Mouse (Mus musculus): ENCODE measurements around the gene Olfr690. TPM values are rescaled to one million over a fixed set of nuclear protein-coding genes. Genes with fewer than 3 reads are reported as not detected.
"Not testable (repeated sequence)": the region's sequence is repeated elsewhere in the genome, so short reads cannot be mapped to it uniquely, and the experiment has no call there.

The Olfr690 gene
- total RNA-seq (2021): not detected

GRCm38 (mm10) chr7:105334004-105334403 is at the start of gene Olfr690:
Gene Olfr690 (minus strand): TSS chr7:105334104.
- no peak for DNase-seq

DNA sequence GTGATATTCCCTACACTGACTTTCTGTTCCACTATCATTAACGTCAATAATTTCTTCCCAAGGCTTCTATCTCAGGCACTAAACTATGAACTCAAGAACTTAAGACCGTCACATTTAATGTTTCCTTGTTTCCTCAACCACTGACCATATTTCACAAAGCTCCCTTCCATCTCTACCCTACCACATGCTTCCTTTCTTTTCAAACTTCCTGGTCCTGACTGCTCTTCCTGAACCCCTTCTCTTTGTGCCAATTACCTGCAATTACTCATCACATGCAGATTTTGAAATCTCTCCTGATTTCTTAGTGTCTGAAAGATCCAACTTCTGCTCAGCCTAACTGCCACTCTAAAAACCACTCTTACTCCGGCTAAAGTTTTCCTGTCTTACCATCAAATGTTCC is 46.4 kb upstream of the Olfr690 start:
- no peak for DNase-seq

GRCm38 (mm10) chr7:105374866-105375265 is 41.0 kb upstream of the Olfr690 start, which contains the start of gene Gm5901:
Gene Gm5901 (plus strand): TSS chr7:105375038.
- no peak for DNase-seq

GRCm38 (mm10) chr7:105373976-105374375 is 40.1 kb upstream of the Olfr690 start:
- DNase-seq: no peak

DNA sequence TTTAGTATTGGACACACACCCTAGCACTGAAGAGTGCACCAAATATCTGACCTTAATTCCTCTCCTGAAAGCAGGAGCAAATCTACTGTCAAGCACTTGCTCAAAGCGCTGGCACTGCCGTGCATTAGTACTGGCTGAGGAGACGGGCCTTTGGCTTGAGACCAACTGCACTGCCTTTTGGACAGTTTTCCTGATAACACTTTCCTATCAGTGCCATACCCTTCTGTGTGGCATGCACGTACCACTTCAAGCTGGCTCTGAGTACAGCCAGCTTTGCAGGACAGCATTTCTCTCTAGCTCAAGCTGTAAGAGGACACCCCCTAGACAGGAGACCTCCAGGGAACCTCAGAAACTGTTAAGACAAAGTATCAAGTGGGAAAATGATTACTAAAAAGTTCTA is 39.6 kb upstream of the Olfr690 start:
- peak; percentile 70 for DNase-seq

GRCm38 (mm10) chr7:105372912-105373311 is 39.0 kb upstream of the Olfr690 start:
- no peak for DNase-seq

- no peak for DNase-seq
These were observed 34.6 kb upstream of the Olfr690 start for GRCm38 (mm10) chr7:105368521-105368920.

DNA sequence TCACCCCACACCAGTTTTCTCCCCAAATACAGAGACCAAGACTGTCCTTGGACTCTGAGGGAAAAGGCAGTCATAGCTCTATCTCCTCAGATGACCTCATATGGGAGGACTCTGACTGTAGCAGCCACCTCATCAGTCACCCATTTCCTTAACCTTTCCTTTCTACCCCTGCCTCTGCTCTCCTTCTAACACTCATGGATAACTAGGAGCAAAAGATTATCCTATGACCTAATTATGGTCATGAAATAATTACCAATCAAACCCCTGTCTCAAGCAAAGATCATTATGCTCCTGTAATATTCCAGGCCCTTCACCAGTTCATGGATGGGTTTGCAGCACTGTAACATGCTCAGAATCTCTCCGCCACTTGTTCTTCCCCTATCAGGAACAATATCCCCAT is 34.0 kb upstream of the Olfr690 start, which contains the start of gene Olfr692:
Gene Olfr692, plus strand, starts transcription at position 301 of the 400 bp plus-strand sequence.
- DNase-seq: no peak

GRCm38 (mm10) chr7:105367268-105367667 is 33.4 kb upstream of the Olfr690 start:
- DNase-seq: no peak

DNA sequence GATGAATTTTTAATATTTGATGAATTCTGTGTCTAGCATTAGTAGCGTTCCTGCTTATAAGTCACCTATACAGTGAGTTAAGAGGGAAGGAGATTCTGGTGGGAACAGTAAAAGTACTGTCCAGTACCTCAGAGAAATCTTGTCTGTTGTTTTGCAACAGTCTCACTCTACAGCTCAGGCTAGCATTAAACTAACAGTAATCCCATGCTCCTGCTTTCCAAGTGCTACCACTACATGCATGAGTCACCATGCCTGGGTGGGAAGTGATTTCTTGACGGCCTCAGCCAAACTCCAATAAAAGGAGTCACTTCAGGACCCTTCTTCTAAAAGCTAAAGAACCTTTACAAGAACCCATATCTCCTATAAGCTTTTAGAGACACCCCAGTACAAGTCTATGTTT is 27.8 kb upstream of the Olfr690 start:
- no peak for DNase-seq

GRCm38 (mm10) chr7:105356487-105356886 is 22.6 kb upstream of the Olfr690 start:
- DNase-seq: not testable (repeated sequence)

DNA sequence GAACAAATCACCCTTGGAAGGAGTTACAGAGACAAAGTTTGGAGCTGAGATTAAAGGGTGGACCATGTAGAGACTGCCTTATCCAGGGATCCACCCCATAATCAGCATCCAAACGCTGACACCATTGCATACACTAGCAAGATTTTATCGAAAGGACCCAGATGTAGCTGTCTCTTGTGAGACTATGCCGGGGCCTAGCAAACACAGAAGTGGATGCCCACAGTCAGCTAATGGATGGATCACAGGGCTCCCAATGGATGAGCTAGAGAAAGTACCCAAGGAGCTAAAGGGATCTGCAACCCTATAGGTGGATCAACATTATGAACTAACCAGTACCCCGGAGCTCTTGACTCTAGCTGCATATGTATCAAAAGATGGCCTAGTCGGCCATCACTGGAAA is 22.2 kb upstream of the Olfr690 start:
- DNase-seq: not testable (repeated sequence)

- no peak for DNase-seq
These were observed 8.8 kb upstream of the Olfr690 start for GRCm38 (mm10) chr7:105342752-105343151.

DNA sequence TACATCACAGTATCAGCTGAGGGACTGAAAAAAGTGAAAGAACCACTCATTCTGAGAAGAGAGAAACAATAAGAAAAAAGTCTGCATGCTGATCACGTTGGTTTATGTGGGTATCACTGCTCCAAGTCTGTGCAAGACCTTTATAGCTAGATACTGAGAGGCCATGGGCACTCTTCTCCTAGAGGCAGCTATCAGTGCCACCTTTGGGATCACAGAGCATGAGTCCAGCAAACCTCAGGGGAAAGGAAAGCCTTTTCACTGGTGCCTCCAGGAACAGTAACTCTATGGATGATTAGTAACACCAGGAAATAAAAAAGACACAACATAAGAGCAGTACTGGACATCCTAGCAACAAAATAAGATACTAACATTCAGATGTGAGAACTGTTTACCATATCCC is 8.3 kb upstream of the Olfr690 start, which contains the start of gene Olfr691:
Gene Olfr691, minus strand, starts transcription at position 101 of the 400 bp plus-strand sequence.
- DNase-seq: no peak

GRCm38 (mm10) chr7:105325302-105325701 is 8.6 kb downstream of the Olfr690 start:
- DNase-seq: no peak

DNA sequence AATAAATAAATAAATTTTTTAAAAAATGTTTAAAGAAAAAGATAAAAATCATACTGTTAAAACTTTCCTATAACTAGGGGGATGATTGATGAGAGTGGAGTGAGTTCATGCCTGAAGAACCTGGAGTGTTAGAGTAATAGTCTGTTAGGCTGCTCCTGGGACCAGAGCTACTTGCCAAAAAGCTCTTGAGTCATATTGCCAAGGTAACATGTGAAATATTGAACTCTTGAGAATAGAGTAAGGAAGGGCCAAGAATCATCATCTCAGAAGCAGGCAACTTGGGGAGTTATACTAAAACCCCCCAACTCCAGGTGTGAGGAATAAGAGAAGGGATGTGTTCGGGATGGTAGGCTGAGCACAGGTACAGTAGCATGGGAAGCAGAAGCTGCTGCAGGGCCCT is 23.0 kb downstream of the Olfr690 start, which contains the start of gene Olfr689:
Gene Olfr689, plus strand, starts transcription at position 301 of the 400 bp plus-strand sequence.
- DNase-seq: no peak

DNA sequence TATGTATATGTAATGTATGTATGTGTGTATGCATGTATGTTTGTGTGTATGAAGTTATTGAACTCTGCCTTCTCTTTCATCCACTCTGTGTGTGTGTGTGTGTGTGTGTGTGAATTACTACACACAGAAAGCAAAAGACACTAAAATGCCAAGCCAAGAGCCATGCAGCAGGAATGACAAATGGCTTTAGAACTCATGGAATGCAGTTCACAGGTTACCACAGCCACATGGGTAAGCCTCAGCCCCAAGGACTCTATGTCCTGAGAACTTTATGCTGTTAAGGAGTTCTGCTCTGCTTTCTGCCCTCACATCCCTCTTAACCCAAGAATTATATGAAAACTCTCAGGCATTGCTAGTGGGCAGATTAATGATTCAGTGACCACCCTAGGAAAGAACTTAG is 43.9 kb downstream of the Olfr690 start:
- DNase-seq: no peak

DNA sequence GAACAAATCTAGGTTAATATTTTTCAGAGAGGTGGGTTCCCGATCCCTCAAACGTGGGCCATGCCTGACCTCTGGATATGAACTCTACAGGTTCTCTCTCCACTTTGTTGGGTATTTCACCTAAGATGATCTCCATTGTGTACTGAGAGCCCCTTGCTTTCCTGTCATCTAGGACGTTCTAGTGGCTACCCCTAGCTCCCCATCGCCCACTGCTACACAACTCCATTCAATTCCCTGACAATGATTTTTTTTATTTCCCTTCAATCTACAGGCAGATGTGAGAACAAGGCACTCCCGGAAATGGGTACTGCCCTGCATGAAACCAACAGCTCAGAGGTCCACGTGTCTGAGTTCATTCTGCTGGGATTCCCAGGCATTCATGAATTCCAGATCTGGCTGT is 46.1 kb downstream of the Olfr690 start, which contains the start of gene Olfr688:
Gene Olfr688, plus strand, starts transcription at position 301 of the 400 bp plus-strand sequence.
- no peak for DNase-seq

Other genes starting within 250 kb of the Olfr690 start
- gene Olfr680-ps1, start 241.3 kb downstream of the Olfr690 start, total RNA-seq (2021): not detected
- gene Olfr681, start 217.3 kb downstream of the Olfr690 start, total RNA-seq (2021): not detected
- not detected for gene Olfr683, start 187.1 kb downstream of the Olfr690 start, total RNA-seq (2021)
- not detected for gene Olfr684, start 170.5 kb downstream of the Olfr690 start, total RNA-seq (2021)
- gene Olfr685, start 148.1 kb downstream of the Olfr690 start, total RNA-seq (2021): not detected
- not detected for gene Olfr686, start 126.6 kb downstream of the Olfr690 start, total RNA-seq (2021)
- gene Olfr688, start 46.0 kb downstream of the Olfr690 start, total RNA-seq (2021): not detected
- not detected for gene Olfr689, start 22.9 kb downstream of the Olfr690 start, total RNA-seq (2021)
- gene Olfr691, start 8.2 kb upstream of the Olfr690 start, total RNA-seq (2021): under 1 TPM; 0.12 to 0.27 TPM
- not detected for gene Olfr692, start 34.1 kb upstream of the Olfr690 start, total RNA-seq (2021)
- gene Gm5901, start 40.9 kb upstream of the Olfr690 start, total RNA-seq (2021): not detected
- gene Fam160a2, start 66.0 kb upstream of the Olfr690 start, total RNA-seq (2021): 10 to 100 TPM; 31.1 to 33.8 TPM
- not detected for gene Cnga4, start 70.5 kb upstream of the Olfr690 start, total RNA-seq (2021)
- gene Cckbr, start 91.6 kb upstream of the Olfr690 start, total RNA-seq (2021): not detected
- gene Cavin3, start 148.2 kb upstream of the Olfr690 start, total RNA-seq (2021): 10 to 100 TPM; 43.3 to 44.3 TPM
- 100 to 1,000 TPM; 101 to 103 TPM for gene Smpd1, start 220.3 kb upstream of the Olfr690 start, total RNA-seq (2021)
- 10 to 100 TPM; 57.5 to 59.1 TPM for gene Apbb1, start 247.5 kb upstream of the Olfr690 start, total RNA-seq (2021)